Mouse (Mus musculus) MEL (cell line): ENCODE results near the gene Nat8f4.

ENCODE experiments used
- CHD2 ChIP-seq: IDR thresholded peaks from 2 replicates; pipeline ENCODE4 v1.6.1; 2011; ENCODE audit warnings: low read length, improper control_type of control experiment
- CTCF ChIP-seq, 3 experiments: IDR thresholded peaks in 2 of 3; conservative IDR thresholded peaks in 1 of 3; 2 replicates each; pipeline ENCODE4 v1.5.1; 2011 to 2012; ENCODE audit warnings: low read length in 3 of 3, low read depth in 2 of 3, mild to moderate bottlenecking in 2 of 3, improper control_type of control experiment in 1 of 3, inconsistent platforms in 1 of 3, mixed read lengths in 1 of 3, moderate library complexity in 1 of 3; ENCODE audit not compliant: control insufficient read depth in 1 of 3, insufficient read depth in 1 of 3, poor library complexity in 1 of 3, severe bottlenecking in 1 of 3
- GATA1 ChIP-seq: IDR thresholded peaks from 2 replicates; pipeline ENCODE4 v1.6.1; 2011; ENCODE audit warnings: low read depth, low read length, improper control_type of control experiment
- JUND ChIP-seq: IDR thresholded peaks from 2 replicates; pipeline ENCODE4 v1.6.1; 2011; ENCODE audit warnings: low read depth, mild to moderate bottlenecking, improper control_type of control experiment, low read length
- MXI1 ChIP-seq: IDR thresholded peaks from 2 replicates; pipeline ENCODE4 v1.6.1; 2011; ENCODE audit warnings: mild to moderate bottlenecking, low read depth, low read length, improper control_type of control experiment
- NRF1 ChIP-seq: IDR thresholded peaks from 2 replicates; pipeline ENCODE4 v1.6.1; 2014; ENCODE audit warnings: low read depth, mild to moderate bottlenecking, inconsistent platforms, low read length, improper control_type of control experiment, moderate library complexity; ENCODE audit not compliant: poor library complexity, insufficient read depth, severe bottlenecking
- POLR2A ChIP-seq, 2 experiments: IDR thresholded peaks; 2 replicates each; pipeline ENCODE4 v1.6.1; 2011 to 2012; ENCODE audit warnings: low read length in 2 of 2, mild to moderate bottlenecking in 2 of 2, control low read depth in 1 of 2, improper control_type of control experiment in 1 of 2, low read depth in 1 of 2, moderate library complexity in 1 of 2; ENCODE audit not compliant: control insufficient read depth in 1 of 2, insufficient read depth in 1 of 2, poor library complexity in 1 of 2
- RCOR1 ChIP-seq: IDR thresholded peaks from 2 replicates; pipeline ENCODE4 v1.6.1; 2012; ENCODE audit warnings: low read depth, mild to moderate bottlenecking, inconsistent platforms, low read length, improper control_type of control experiment
- TCF12 ChIP-seq: IDR thresholded peaks from 2 replicates; pipeline ENCODE4 v1.6.1; 2014; ENCODE audit warnings: low read depth, mild to moderate bottlenecking, inconsistent platforms, low read length, improper control_type of control experiment, moderate library complexity
- USF2 ChIP-seq, 2 experiments: IDR thresholded peaks; 2 replicates each; pipeline ENCODE4 v1.6.1; 2011 to 2012; ENCODE audit warnings: improper control_type of control experiment in 2 of 2, low read length in 2 of 2, borderline replicate concordance in 1 of 2, inconsistent platforms in 1 of 2, low read depth in 1 of 2, mild to moderate bottlenecking in 1 of 2; ENCODE audit not compliant: insufficient read depth in 1 of 2
- ZC3H11A ChIP-seq: IDR thresholded peaks from 2 replicates; pipeline ENCODE4 v1.6.1; 2012; ENCODE audit warnings: low read depth, mild to moderate bottlenecking, inconsistent platforms, low read length, improper control_type of control experiment

GRCm38 (mm10) chr6:85919401-85919800 is 14.7 kb upstream of the Nat8f4 start:
- TF ChIP-seq NRF1 = no peak
- no peak for TF ChIP-seq CTCF (IDR thresholded peaks at IDR 0.05 in 2 of 3, conservative IDR thresholded peaks at IDR 0.05 in 1 of 3; ENCODE audit: control insufficient read depth in 1 of 3, insufficient read depth in 1 of 3, low read depth in 2 of 3, low read length in 3 of 3, poor library complexity in 1 of 3, severe bottlenecking in 1 of 3)
- no peak for TF ChIP-seq POLR2A (IDR thresholded peaks at IDR 0.05; ENCODE audit: control insufficient read depth in 1 of 2, insufficient read depth in 1 of 2, low read depth in 1 of 2, low read length in 2 of 2, poor library complexity in 1 of 2)
- TF ChIP-seq MXI1 = no peak
- no peak for TF ChIP-seq GATA1
- TF ChIP-seq USF2 (IDR thresholded peaks at IDR 0.05; ENCODE audit: borderline replicate concordance in 1 of 2, insufficient read depth in 1 of 2, low read depth in 1 of 2, low read length in 2 of 2) = no peak
- TF ChIP-seq RCOR1 = no peak
- no peak for TF ChIP-seq CHD2
- no peak for TF ChIP-seq ZC3H11A
- TF ChIP-seq TCF12 = no peak
- no peak for TF ChIP-seq JUND
